Mouse (Mus musculus) erythroblast, embryonic 14.5 days (primary cell): ENCODE measurements around the gene Zc3h7b.

Experiments
- GATA1 ChIP-seq: IDR thresholded peaks from 2 replicates; pipeline ENCODE4 v1.6.1; 2012; ENCODE audit warnings: low read length, inconsistent platforms, mixed read lengths
- TAL1 ChIP-seq: IDR thresholded peaks from 3 replicates; pipeline ENCODE4 v1.6.1; 2012; ENCODE audit warnings: low read length, inconsistent platforms, mixed read lengths

DNA sequence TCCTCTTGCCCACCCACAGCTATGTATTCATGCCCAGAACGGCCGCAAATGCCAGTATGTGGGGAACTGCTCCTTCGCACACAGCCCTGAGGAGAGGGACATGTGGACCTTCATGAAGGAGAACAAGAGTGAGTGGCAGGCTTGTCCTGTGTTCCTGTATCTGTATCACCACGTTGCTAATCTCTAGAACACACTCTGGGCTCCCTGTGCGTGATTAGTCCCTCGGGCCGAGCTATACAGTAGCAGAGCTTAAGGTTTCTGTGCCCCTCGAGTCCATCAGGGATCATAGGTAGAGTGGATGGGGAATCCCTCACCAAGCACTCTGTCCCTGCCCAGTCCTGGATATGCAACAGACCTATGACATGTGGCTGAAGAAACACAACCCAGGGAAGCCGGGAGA, 47.6 kb downstream of the Zc3h7b start:
- TF ChIP-seq GATA1, result no peak
- no peak for TF ChIP-seq TAL1
